Mouse (Mus musculus) cerebellum, adult 2 months (tissue): ENCODE results near the gene Nrip3.

Experiments used
- CTCF ChIP-seq: fragments of 200-500 bp; IDR thresholded peaks from 2 replicates; pipeline ENCODE4 v1.5.1; 2011; ENCODE audit warnings: low read depth, mild to moderate bottlenecking, control low read depth, low read length, moderate library complexity, borderline replicate concordance; ENCODE audit not compliant: insufficient read depth
- POLR2A ChIP-seq: fragments of 200-500 bp; IDR thresholded peaks from 2 replicates; pipeline ENCODE4 v1.6.1; 2011; ENCODE audit warnings: low read length, control low read depth, borderline replicate concordance; ENCODE audit not compliant: insufficient read depth

- no peak for TF ChIP-seq CTCF
- TF ChIP-seq POLR2A: no peak
Observed at GRCm38 (mm10) chr7:109804355-109804754, 22.5 kb upstream of the Nrip3 start.
